Mouse (Mus musculus): ENCODE measurements at regions not wholly inside any gene's neighbourhood (a gene's known extent, or its start where the extent isn't known, plus 50 kb on each side); places are given as distances from the start of the nearest gene placed in this dataset.

GRCm38 (mm10) chr5:41941216-41941615 lies 97.1 kb upstream of the Bod1l start:
- no peak for TF ChIP-seq CTCF (IDR thresholded peaks at IDR 0.05; ENCODE audit: insufficient read depth, low read length)
- no peak for TF ChIP-seq POLR2A (IDR thresholded peaks at IDR 0.05; ENCODE audit: borderline replicate concordance, extremely low read depth, low read depth, low read length)
